ENCODE assay signal across 21 mouse cellular contexts in genomic region chr16:94013328-94014086, GRCm38 (mm10). TPM values are rescaled to one million over a fixed set of nuclear protein-coding genes. Genes with fewer than 3 reads are reported as not detected.
DNase-seq lines count a peak whose midpoint lies in the region; ATAC-seq lines count a peak whose summit lies in the region.
"Not testable (repeated sequence)": the region's sequence is repeated elsewhere in the genome, so short reads cannot be mapped to it uniquely, and the experiment has no call there.
"Had no signal": no experiment of that assay in that cellular context is flagged by ENCODE, and none has a peak within 500 bp of the region (broad histone marks: within the 10 kb centered on the region; RNA-seq: fewer than 3 reads in every experiment).

No protein-coding gene starts in this region.

- H3K4me1 ChIP-seq in intestine, embryonic 15.5 days (replicated peaks); lung, embryonic 15.5 days; stomach, embryonic 16.5 days (ENCODE audit: control insufficient read depth, insufficient read depth, low read length): not testable (repeated sequence)

- not testable (repeated sequence) for H3K27me3 ChIP-seq in intestine, embryonic 15.5 days (replicated peaks); lung, embryonic 15.5 days; stomach, embryonic 16.5 days (ENCODE audit: control insufficient read depth, insufficient read depth, low read length)

- not testable (repeated sequence) for H3K4me2 ChIP-seq in intestine, embryonic 15.5 days (replicated peaks); lung, embryonic 15.5 days; stomach, embryonic 16.5 days (ENCODE audit: low read depth, low read length)

- H3K9me3 ChIP-seq in intestine, embryonic 15.5 days; lung, embryonic 15.5 days; stomach, embryonic 16.5 days (replicated peaks; ENCODE audit: control insufficient read depth, low read length): not testable (repeated sequence)

- not testable (repeated sequence) for H3K4me3 ChIP-seq in intestine, embryonic 15.5 days (replicated peaks); lung, embryonic 15.5 days; stomach, embryonic 16.5 days (replicated peaks; ENCODE audit: low read length)

- WGBS in intestine, embryonic 15.5 days, result 80% methylated on average over 8 of the region's 8 CpGs
- 75% methylated on average over 8 of the region's 8 CpGs for WGBS in lung, embryonic 15.5 days
- WGBS in stomach, embryonic 16.5 days, result 74% methylated on average over 8 of the region's 8 CpGs

- DNase-seq in ES-CJ7 (ENCODE audit: low read depth, low spot score), result peak; percentile 54

- 0 out of 2 replicates have a peak overlapping the region, but pooled peaks have one; percentile 40 for H3K27ac ChIP-seq in intestine, embryonic 15.5 days
- H3K27ac ChIP-seq in lung, embryonic 15.5 days; stomach, embryonic 16.5 days (ENCODE audit: low read length): not testable (repeated sequence)

- H3K9ac ChIP-seq in intestine, embryonic 15.5 days; lung, embryonic 15.5 days; stomach, embryonic 16.5 days (ENCODE audit: low read length): not testable (repeated sequence)

- ATAC-seq in common myeloid progenitor, adult 5-6 weeks (replicated peaks; ENCODE audit: low read depth, poor library complexity, severe bottlenecking), result peak; percentile 64; the same call in 1 of the 2 replicates
- ATAC-seq in intestine, embryonic 15.5 days, result peak; percentile 89
- ATAC-seq in lung, embryonic 15.5 days (ENCODE audit: borderline replicate concordance, extremely low read depth, low FRiP score, low TSS enrichment), result peak; percentile 52; the same call in 1 of the 2 replicates
- peak; percentile 90 for ATAC-seq in megakaryocyte progenitor cell, adult 5-6 weeks (replicated peaks; ENCODE audit: poor library complexity)
- ATAC-seq in stomach, embryonic 16.5 days (ENCODE audit: insufficient read depth, low FRiP score), result peak; percentile 53; the same call in 1 of the 2 replicates

- not testable (repeated sequence) for H3K36me3 ChIP-seq in intestine, embryonic 15.5 days; lung, embryonic 15.5 days; stomach, embryonic 16.5 days (ENCODE audit: control insufficient read depth, insufficient read depth, low read length)

RNA-seq across cellular contexts. Expression of gene Cldn14, which starts 4.9 kb away (rescaled TPM):
- not detected in 2 replicates for total RNA-seq in common myeloid progenitor, adult 5-6 weeks (2017)
- polyA plus RNA-seq in intestine, embryonic 15.5 days (2015; fragmentation: Nextera tagmentation; extraction: Ambion mirVana), result 0.74 and 0.96 TPM in 2 replicates
- polyA plus RNA-seq in lung, embryonic 15.5 days (2015; fragmentation: Nextera tagmentation; extraction: Ambion mirVana), result not detected in 2 replicates
- total RNA-seq in megakaryocyte progenitor cell, adult 5-6 weeks (2015), result not detected in 2 replicates
- total RNA-seq in megakaryocyte progenitor cell, adult 5-6 weeks (2017), result not detected in 2 replicates
- polyA plus RNA-seq in stomach, embryonic 16.5 days (2015; fragmentation: Nextera tagmentation; extraction: Ambion mirVana), result 0.14 TPM in 1 of 2 replicates, not detected in the other
- total RNA-seq: adrenal gland, adult 18-20 months; G1E; gastrocnemius, adult 2 months; gastrocnemius, postnatal 25 days; granulocyte monocyte progenitor cell, adult 5-6 weeks; heart, adult 8-10 months; heart, postnatal 25 days had no signal
- polyA plus RNA-seq: activated CD4-positive, CD25-positive, alpha-beta regulatory T cell, adult 4 months; embryonic facial prominence, embryonic 13.5 days; forebrain, embryonic 10.5 days; forebrain, embryonic 14.5 days; G1E; heart, embryonic 12.5 days; heart, embryonic 16.5 days; hindbrain, embryonic 10.5 days; hindbrain, embryonic 14.5 days had no signal
